In genomic region chr11:69426246-69426645, GRCm38 (mm10) we compare ENCODE assay signal across 15 mouse cellular contexts.
"Had no signal": no experiment of that assay in that cellular context is flagged by ENCODE, and none has a peak within 500 bp of the region (broad histone marks: within the 10 kb centered on the region; RNA-seq: fewer than 3 reads in every experiment).

No protein-coding gene starts in this region.

- H3K9ac ChIP-seq: neural tube, embryonic 15.5 days; stomach, embryonic 15.5 days had no signal

- H3K4me2 ChIP-seq: neural tube, embryonic 15.5 days; stomach, embryonic 15.5 days had no signal

- H3K36me3 ChIP-seq: neural tube, embryonic 15.5 days; stomach, embryonic 15.5 days had no signal

- H3K9me3 ChIP-seq: neural tube, embryonic 15.5 days; stomach, embryonic 15.5 days had no signal

- H3K4me3 ChIP-seq: neural tube, embryonic 15.5 days; stomach, embryonic 15.5 days had no signal

- DNase-seq: retina, postnatal 1 day; right cerebral cortex, adult 18-20 months; right cerebral cortex, postnatal 14 days; right cerebral cortex, postnatal 25 days; right cerebral cortex, postnatal 4 days; spleen, adult 18-20 months; thymus, adult 18-20 months; thymus, adult 2 months; thymus, postnatal 14 days; thymus, postnatal 25 days; thymus, postnatal 36 days; thymus, postnatal 4 days had no signal

- H3K27ac ChIP-seq: neural tube, embryonic 15.5 days; stomach, embryonic 15.5 days; stomach, postnatal 0 days had no signal
